Mouse (Mus musculus): Measurements from ENCODE around the gene Wipf1. TPM values are rescaled to one million over a fixed set of nuclear protein-coding genes. Genes with fewer than 3 reads are reported as not detected.
A peak's percentile ranks its signal among the peaks of the same experiment; 100 is the strongest.

The Wipf1 gene
- polyA plus RNA-seq, 2 experiments, result 20.1 to 25.7 TPM

DNA sequence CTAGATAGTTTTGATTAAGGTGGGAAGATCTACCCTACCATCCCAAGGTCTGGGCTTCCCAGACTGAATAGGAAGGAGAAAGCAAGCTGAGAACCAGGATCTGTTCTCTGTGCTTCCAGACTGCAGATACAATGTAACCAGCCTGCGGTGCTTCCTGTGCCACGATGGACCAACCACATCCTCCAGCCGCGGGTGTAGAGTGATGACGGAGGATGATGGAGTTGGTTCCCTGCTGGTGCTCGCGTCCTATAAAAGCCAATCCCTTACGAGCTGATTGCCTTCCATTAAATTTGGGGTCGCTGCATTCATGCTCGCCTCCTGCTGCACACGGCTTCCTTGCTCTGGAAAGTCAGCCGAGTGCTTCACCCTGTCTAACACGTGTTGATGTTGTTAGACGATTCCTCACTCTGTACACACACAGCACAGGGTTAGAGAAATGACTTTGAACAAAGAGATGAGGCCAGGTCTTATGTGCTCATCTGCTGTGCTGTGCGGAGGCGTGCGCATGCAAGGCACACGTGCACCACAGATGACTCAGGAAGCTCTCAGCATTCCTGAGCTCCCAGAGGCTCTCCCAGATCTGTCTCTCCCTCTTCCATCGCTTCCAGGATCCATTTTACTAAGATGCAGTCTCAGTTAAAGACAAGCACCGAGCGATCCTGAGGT is 100.6 kb downstream of the Wipf1 start:
- H3K9ac ChIP-seq (ENCODE audit: low read depth, low read length, severe bottlenecking), result no peak overlapping the region
- TF ChIP-seq POLR2A (IDR thresholded peaks at IDR 0.05; ENCODE audit: borderline replicate concordance, extremely low read depth, insufficient read depth, insufficient read length), result no peak
- no peak overlapping the region for H3K4me2 ChIP-seq (replicated peaks; ENCODE audit: low read depth, low read length, severe bottlenecking)
- H3K27me3 ChIP-seq (ENCODE audit: control insufficient read depth, insufficient read depth, low read length), result no peaks in the 10 kb centered on the region
- 31% methylated on average over 21 of the region's 21 CpGs for WGBS
- no peak overlapping the region for H3K4me3 ChIP-seq (replicated peaks; ENCODE audit: low read length)
- ATAC-seq (ENCODE audit: low FRiP score, low read depth), result peak; percentile 79
- H3K4me1 ChIP-seq (ENCODE audit: control insufficient read depth, insufficient read depth, low read length), result peaks cover 5% of the 10 kb centered on the region; the same call in 1 of the 2 replicates
- no peaks in the 10 kb centered on the region for H3K9me3 ChIP-seq (ENCODE audit: control insufficient read depth, low read length)
- peak overlapping the region; percentile 10; the same call in 1 of the 2 replicates for H3K27ac ChIP-seq (replicated peaks; ENCODE audit: low read depth, low read length)
- peaks cover 18% of the 10 kb centered on the region for H3K36me3 ChIP-seq (ENCODE audit: control insufficient read depth, insufficient read depth, low read length)
- DNase-seq (ENCODE audit: low spot score), result peak; percentile 48

DNA sequence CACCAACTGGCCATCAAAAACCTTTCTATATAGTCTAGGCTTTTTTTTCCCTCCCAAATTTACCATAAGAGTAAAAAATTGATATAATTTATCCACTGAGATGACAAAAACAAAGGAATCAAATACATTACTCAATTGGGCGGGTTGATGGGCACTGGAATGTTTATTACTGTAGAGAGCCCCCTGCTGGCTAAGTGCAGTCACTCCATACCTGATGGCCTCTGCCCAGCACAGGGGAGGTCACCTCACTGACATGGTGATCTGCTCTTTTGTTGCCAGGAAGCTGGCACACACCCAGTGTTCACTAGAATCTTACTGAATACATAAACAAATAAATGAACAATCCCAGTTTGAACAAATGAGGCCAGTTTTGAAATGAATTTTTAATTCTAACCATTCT is 102.2 kb downstream of the Wipf1 start:
- 31% methylated on average over 1 of the region's 1 CpGs for WGBS
- Histone ChIP-seq H3K27me3 (ENCODE audit: control insufficient read depth, insufficient read depth, low read length) (no peaks in the 10 kb centered on the region), H3K9ac (ENCODE audit: low read depth, low read length, severe bottlenecking) (no peak overlapping the region), H3K9me3 (ENCODE audit: control insufficient read depth, low read length) (no peaks in the 10 kb centered on the region), H3K27ac (replicated peaks; ENCODE audit: low read depth, low read length) (no peak overlapping the region), H3K4me3 (replicated peaks; ENCODE audit: low read length) (no peak overlapping the region), H3K36me3 (ENCODE audit: control insufficient read depth, insufficient read depth, low read length) (peaks cover 5% of the 10 kb centered on the region; the same call in 1 of the 2 replicates), H3K4me2 (replicated peaks; ENCODE audit: low read depth, low read length, severe bottlenecking) (no peak overlapping the region), H3K4me1 (ENCODE audit: control insufficient read depth, insufficient read depth, low read length) (peaks cover 5% of the 10 kb centered on the region; the same call in 1 of the 2 replicates)
- DNase-seq (ENCODE audit: low spot score) (peak; percentile 64), ATAC-seq (ENCODE audit: low FRiP score, low read depth) (no peak)
- TF ChIP-seq POLR2A (IDR thresholded peaks at IDR 0.05; ENCODE audit: borderline replicate concordance, extremely low read depth, insufficient read depth, insufficient read length), result no peak

DNA sequence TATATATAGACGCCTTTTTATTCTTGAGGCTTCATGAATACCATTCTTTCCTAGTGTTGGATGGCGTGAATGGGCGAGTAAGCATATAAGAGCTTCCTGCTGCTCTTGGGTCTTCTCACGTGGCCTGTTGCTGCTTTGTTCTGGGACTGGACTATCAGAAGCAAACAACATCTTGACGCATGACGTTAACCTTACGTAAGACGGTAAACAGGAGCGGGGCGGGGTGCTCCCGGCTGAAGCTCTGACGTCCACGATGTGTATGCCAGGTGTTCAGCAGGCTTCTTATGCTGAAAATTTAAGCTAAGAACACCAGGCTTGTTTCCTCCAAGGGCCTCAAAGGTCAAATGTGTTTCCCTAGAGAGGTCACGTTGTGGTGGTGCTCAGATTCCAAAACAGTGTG is 103.7 kb downstream of the Wipf1 start:
- TF ChIP-seq POLR2A (IDR thresholded peaks at IDR 0.05; ENCODE audit: borderline replicate concordance, extremely low read depth, insufficient read depth, insufficient read length), result no peak
- H3K27ac ChIP-seq (replicated peaks; ENCODE audit: low read depth, low read length), result no peak overlapping the region
- no peaks in the 10 kb centered on the region for H3K36me3 ChIP-seq (ENCODE audit: control insufficient read depth, insufficient read depth, low read length)
- H3K4me3 ChIP-seq (replicated peaks; ENCODE audit: low read length), result no peak overlapping the region
- WGBS, result 74% methylated on average over 14 of the region's 14 CpGs
- no peak overlapping the region for H3K4me2 ChIP-seq (replicated peaks; ENCODE audit: low read depth, low read length, severe bottlenecking)
- H3K9ac ChIP-seq (ENCODE audit: low read depth, low read length, severe bottlenecking), result no peak overlapping the region
- no peak for DNase-seq (ENCODE audit: low spot score)
- no peaks in the 10 kb centered on the region; the same call in 1 of the 2 replicates for H3K4me1 ChIP-seq (ENCODE audit: control insufficient read depth, insufficient read depth, low read length)
- no peaks in the 10 kb centered on the region for H3K27me3 ChIP-seq (ENCODE audit: control insufficient read depth, insufficient read depth, low read length)
- no peaks in the 10 kb centered on the region for H3K9me3 ChIP-seq (ENCODE audit: control insufficient read depth, low read length)
- no peak for ATAC-seq (ENCODE audit: low FRiP score, low read depth)

DNA sequence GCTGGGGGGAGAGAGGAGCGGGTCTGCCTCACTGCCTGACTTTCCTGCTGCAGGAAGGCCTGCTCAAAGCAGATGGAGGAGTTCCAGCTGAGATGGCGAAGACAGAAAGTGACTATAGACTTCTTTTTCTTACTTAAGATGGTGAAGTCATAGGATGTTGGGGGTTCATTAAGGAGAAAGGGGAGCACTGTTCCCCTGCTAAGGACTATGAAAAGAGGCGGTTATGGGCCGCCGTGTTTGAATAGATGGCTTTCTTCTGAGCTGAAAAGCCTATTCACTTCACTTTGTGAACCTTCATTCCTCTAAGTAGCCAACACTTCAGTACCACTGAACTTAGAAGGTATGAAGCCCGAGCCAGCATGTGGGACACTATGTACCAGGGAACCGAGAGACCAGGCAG is 109.8 kb downstream of the Wipf1 start:
- TF ChIP-seq POLR2A (IDR thresholded peaks at IDR 0.05; ENCODE audit: borderline replicate concordance, extremely low read depth, insufficient read depth, insufficient read length), result no peak
- DNase-seq (ENCODE audit: low spot score), result no peak
- Histone ChIP-seq H3K9ac (ENCODE audit: low read depth, low read length, severe bottlenecking) (no peak overlapping the region), H3K9me3 (ENCODE audit: control insufficient read depth, low read length) (no peaks in the 10 kb centered on the region), H3K27me3 (ENCODE audit: control insufficient read depth, insufficient read depth, low read length) (no peaks in the 10 kb centered on the region), H3K4me3 (replicated peaks; ENCODE audit: low read length) (no peak overlapping the region), H3K4me1 (ENCODE audit: control insufficient read depth, insufficient read depth, low read length) (no peaks in the 10 kb centered on the region), H3K4me2 (replicated peaks; ENCODE audit: low read depth, low read length, severe bottlenecking) (no peak overlapping the region), H3K27ac (replicated peaks; ENCODE audit: low read depth, low read length) (0 out of 2 replicates have a peak overlapping the region, but pooled peaks have one; percentile 19), H3K36me3 (ENCODE audit: control insufficient read depth, insufficient read depth, low read length) (no peaks in the 10 kb centered on the region)
- WGBS, result 71% methylated on average over 7 of the region's 7 CpGs
- no peak for ATAC-seq (ENCODE audit: low FRiP score, low read depth)

DNA sequence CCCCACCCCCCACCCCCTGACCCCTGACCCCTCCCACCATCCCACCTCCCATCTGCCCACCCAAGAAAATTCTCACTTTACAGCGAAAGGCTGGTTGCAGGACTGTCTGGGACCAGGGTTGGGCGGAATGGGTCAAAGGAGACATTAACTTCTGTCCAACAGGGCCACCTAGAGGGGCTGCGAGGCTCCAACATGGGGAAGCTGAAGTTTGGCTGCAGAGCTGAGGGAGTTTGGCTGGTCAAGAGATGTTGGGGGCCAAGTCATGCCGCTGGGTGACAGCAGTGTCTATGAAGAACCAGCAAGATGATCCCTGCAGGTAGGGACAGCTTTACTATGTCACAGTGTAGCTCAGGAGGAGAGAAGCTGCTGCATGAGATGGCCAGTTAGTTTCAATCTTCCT is 110.2 kb downstream of the Wipf1 start:
- Histone ChIP-seq H3K9me3 (ENCODE audit: control insufficient read depth, low read length) (no peaks in the 10 kb centered on the region), H3K9ac (ENCODE audit: low read depth, low read length, severe bottlenecking) (no peak overlapping the region), H3K4me3 (replicated peaks; ENCODE audit: low read length) (no peak overlapping the region), H3K27ac (replicated peaks; ENCODE audit: low read depth, low read length) (no peak overlapping the region), H3K4me2 (replicated peaks; ENCODE audit: low read depth, low read length, severe bottlenecking) (no peak overlapping the region), H3K4me1 (ENCODE audit: control insufficient read depth, insufficient read depth, low read length) (no peaks in the 10 kb centered on the region), H3K36me3 (ENCODE audit: control insufficient read depth, insufficient read depth, low read length) (no peaks in the 10 kb centered on the region), H3K27me3 (ENCODE audit: control insufficient read depth, insufficient read depth, low read length) (no peaks in the 10 kb centered on the region)
- DNase-seq (ENCODE audit: low spot score), result no peak
- ATAC-seq (ENCODE audit: low FRiP score, low read depth), result no peak
- TF ChIP-seq POLR2A (IDR thresholded peaks at IDR 0.05; ENCODE audit: borderline replicate concordance, extremely low read depth, insufficient read depth, insufficient read length), result no peak
- 39% methylated on average over 4 of the region's 4 CpGs for WGBS

Data from limb, embryonic 14.5 days (tissue).